Mouse (Mus musculus) midbrain, embryonic 12.5 days (tissue): ENCODE data around the gene Phrf1. TPM values are rescaled to one million over a fixed set of nuclear protein-coding genes. Genes with fewer than 3 reads are reported as not detected.

ENCODE experiments used
- ATAC-seq: fragments of 200-750 bp; cut with Nextera tagmentation; 2 replicates; pipeline ENCODE4 v1.8.0; 2017; ENCODE audit warnings: low read depth, moderate TSS enrichment, moderate library complexity; ENCODE audit not compliant: low FRiP score
- H3K27ac ChIP-seq: fragments of 300-500 bp; sonication (generic); replicated peaks from 2 replicates; pipeline ENCODE4 v1.5.1; 2016; ENCODE audit warnings: mild to moderate bottlenecking
- H3K27me3 ChIP-seq: fragments of 300-500 bp; sonication (generic); 2 replicates; pipeline ENCODE4 v1.6.1; 2016; ENCODE audit warnings: mild to moderate bottlenecking
- H3K36me3 ChIP-seq: fragments of 300-500 bp; sonication (generic); 2 replicates; pipeline ENCODE4 v1.6.1; 2016
- H3K4me1 ChIP-seq: fragments of 300-500 bp; sonication (generic); 2 replicates; pipeline ENCODE4 v1.6.1; 2016
- H3K4me2 ChIP-seq: fragments of 300-500 bp; sonication (generic); replicated peaks from 2 replicates; pipeline ENCODE4 v1.6.1; 2016; ENCODE audit warnings: mild to moderate bottlenecking, moderate library complexity
- H3K4me3 ChIP-seq: fragments of 300-500 bp; sonication (generic); 2 replicates; pipeline ENCODE4 v1.5.1; 2016; ENCODE audit warnings: mild to moderate bottlenecking
- H3K9ac ChIP-seq: fragments of 300-500 bp; sonication (generic); replicated peaks from 2 replicates; pipeline ENCODE4 v1.6.1; 2016; ENCODE audit warnings: mild to moderate bottlenecking, moderate library complexity
- H3K9me3 ChIP-seq: fragments of 300-500 bp; sonication (generic); 2 replicates; pipeline ENCODE4 v1.6.1; 2016; ENCODE audit warnings: mild to moderate bottlenecking
- WGBS: fragments of 180-500 bp; shearing (Covaris S2); methylation state at CpG from one replicate; pipeline ENCODE4 v1.1.7; 2016; 5-methylcytosine and 5-hydroxymethylcytosine counted together
- polyA plus RNA-seq: library from polyadenylated mRNA; unstranded; fragments of >200 nt; fragmentation: Nextera tagmentation; extraction: Ambion mirVana; gene quantifications from 2 replicates; pipeline ENCODE4 v1.2.1, GENCODE M21; 2016

The Phrf1 gene
- polyA plus RNA-seq, 1 experiment from 2014 or later = 107 TPM

DNA sequence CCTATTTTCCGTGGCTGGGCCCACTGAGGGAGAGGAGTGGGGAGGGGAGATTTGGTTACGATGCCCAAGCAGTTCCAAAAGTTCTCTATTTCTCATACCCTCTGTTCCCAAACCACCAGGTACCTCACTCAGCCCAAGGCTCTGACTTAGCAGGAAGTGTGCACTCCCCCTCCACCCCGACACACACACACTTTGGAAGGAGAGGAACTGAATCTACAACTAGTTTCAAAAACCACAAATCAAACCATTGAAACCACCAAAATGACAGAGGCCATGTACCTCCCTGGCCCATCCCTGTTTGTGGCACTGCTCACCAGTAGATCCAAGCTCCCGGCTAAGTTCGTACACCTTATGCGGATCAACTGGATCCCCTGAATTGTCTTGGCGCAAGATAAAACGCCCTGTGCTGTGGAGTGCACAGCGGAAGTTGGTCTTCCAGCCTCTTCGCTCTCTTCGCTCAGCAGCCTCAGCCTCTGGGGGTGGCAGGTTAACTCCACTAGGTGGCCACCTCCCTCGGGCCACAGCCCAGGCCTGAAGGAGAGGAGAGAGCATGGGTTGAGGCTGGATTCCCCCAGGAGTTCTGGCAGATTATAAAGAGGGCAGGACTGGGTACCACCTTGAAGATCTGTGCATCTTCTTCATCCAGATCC is 36.3 kb downstream of the Phrf1 start:
- peak; percentile 29; the same call in 1 of the 2 replicates for ATAC-seq
- Histone ChIP-seq H3K27ac (no peak overlapping the region), H3K4me2 (no peak overlapping the region), H3K4me1 (peaks cover 9% of the 10 kb centered on the region; the same call in 1 of the 2 replicates), H3K27me3 (0 out of 2 replicates have a peak, but pooled peaks cover 3% of the 10 kb centered on the region), H3K36me3 (peaks cover 48% of the 10 kb centered on the region), H3K9ac (no peak overlapping the region), H3K9me3 (no peaks in the 10 kb centered on the region), H3K4me3 (no peak overlapping the region)
- 37% methylated on average over 12 of the region's 12 CpGs for WGBS

DNA sequence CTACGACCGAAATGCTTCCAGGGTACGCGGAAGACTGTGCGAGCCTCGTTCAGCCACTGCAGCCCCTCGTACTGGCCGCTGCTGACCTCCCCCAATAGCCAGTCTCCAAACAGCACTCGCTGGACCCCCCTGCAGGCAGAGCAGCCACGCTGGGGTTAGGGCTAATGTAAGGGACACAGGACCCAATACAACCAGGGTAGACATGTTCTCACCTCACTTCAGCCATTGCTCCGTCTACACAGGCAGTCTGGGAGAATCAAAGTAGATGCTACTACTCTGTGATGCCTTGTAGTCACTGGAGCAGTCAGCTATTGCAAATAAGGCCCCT is 36.8 kb downstream of the Phrf1 start:
- no peak for ATAC-seq
- Histone ChIP-seq H3K27me3 (0 out of 2 replicates have a peak, but pooled peaks cover 3% of the 10 kb centered on the region), H3K4me3 (no peak overlapping the region), H3K4me1 (peaks cover 9% of the 10 kb centered on the region; the same call in 1 of the 2 replicates), H3K4me2 (no peak overlapping the region; the same call in 1 of the 2 replicates), H3K27ac (no peak overlapping the region), H3K36me3 (peaks cover 43% of the 10 kb centered on the region), H3K9me3 (no peaks in the 10 kb centered on the region), H3K9ac (no peak overlapping the region)
- 40% methylated on average over 11 of the region's 11 CpGs for WGBS

DNA sequence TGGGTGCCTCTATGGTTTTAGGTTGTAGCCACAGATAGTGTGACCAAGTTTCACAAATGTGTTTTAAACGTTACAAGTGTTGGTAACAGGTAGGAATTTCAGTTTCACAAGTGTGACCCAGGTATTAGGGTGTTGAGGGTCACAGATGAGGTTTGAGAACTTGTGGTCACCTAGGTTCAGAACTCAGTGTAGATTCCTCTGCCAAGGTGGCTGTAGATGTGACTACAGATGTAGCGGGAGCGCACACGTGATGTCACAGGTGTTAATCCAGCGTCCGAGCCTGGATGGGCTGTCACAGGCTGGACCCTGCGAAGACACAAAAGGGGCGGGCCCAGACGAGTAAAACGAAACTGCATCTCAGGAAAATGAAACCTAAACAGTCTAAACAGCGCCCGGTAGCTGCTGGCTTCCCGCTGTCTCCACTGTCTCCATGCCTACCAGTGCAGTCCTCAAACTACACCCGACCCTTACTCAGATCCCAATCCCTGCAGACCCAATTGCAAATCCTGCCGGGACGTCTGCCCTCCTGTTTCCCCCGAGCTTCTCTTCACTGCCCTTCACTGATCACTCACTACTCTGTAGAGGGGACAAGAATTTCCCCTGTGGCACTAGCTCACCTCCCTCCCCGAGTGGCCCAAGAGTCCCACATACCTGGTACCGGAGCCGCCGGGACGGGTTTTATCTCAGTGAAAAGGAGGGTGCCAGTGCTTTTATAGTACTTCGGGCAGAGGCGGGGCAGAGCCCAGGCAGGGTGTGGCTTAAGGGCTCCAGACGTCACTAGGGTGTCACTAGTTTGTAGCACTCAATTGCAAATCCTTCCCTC is 37.4 kb downstream of the Phrf1 start, which contains the start of gene Irf7:
Gene Irf7 (minus strand): TSS at position 743 of the 823 bp plus-strand sequence.
- Histone ChIP-seq H3K36me3 (peaks cover 37% of the 10 kb centered on the region), H3K9me3 (no peaks in the 10 kb centered on the region), H3K4me1 (peaks cover 9% of the 10 kb centered on the region; the same call in 1 of the 2 replicates), H3K4me2 (peak within 1 kb of the TSS; percentile 51), H3K4me3 (peak within 1 kb of the TSS; percentile 27), H3K27me3 (0 out of 2 replicates have a peak, but pooled peaks cover 3% of the 10 kb centered on the region), H3K27ac (no peak within 1 kb of the TSS), H3K9ac (peak within 1 kb of the TSS; percentile 43; the same call in 1 of the 2 replicates)
- 13% methylated on average over 25 of the region's 25 CpGs for WGBS
- 0 out of 2 replicates have a peak, but pooled peaks have one; percentile 38 for ATAC-seq

DNA sequence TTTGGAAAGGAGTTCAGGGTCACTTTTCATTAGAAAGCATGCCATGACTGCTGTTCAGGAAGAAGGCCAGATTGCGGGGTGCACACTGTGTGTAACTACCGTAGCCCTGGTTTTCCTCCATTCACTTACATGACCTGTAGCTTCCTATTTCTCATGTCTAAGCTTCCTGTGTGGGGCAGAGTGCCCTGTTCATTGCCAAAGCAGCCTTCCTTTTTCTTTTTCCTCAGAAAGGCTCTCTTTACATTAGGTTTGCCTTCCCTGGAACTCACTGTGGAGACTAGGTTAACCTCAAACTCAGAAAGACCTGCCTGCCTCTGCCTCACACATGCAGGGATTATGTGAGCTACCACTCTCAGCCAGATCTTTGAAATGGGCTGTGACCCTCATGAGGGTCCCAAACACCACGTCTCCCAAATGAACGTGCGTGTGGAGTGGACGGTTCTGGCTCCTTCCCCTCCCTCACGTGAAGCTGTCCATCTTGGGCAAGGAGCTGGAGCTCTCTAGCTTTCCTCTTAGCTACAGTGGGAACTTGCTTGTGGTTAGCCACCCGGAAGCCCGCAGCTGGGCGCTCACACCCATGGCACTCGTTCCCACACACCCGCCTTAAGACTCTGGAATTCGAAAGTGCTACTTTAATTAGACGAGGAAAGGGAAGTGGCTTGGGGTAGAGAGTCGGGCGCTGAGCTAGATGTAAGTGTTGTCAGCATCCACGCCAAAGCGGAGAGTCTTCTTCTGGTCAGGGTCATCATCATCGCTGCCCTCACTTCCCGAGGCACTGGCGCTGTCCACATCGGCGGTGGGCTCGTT is 40.1 kb downstream of the Phrf1 start:
- Histone ChIP-seq H3K9me3 (no peaks in the 10 kb centered on the region), H3K4me2 (no peak overlapping the region), H3K4me3 (no peak overlapping the region), H3K36me3 (peaks cover 10% of the 10 kb centered on the region), H3K9ac (no peak overlapping the region), H3K4me1 (peaks cover 9% of the 10 kb centered on the region; the same call in 1 of the 2 replicates), H3K27ac (no peak overlapping the region), H3K27me3 (0 out of 2 replicates have a peak, but pooled peaks cover 3% of the 10 kb centered on the region)
- ATAC-seq = no peak
- WGBS = 84% methylated on average over 24 of the region's 24 CpGs

DNA sequence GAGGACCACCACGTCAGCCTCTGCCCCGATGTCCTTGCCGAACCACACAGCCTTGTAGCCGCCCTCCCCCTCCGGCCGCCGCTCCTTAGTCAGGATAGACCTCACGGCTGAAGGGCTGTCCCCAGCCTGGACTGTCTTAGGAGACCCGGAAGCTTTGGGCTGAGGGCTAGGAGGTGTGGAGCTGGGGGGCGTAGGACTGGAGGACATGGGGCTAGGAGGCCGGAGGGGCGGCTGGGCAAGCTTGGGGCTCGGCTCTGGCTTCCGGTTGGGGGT is 40.6 kb downstream of the Phrf1 start:
- Histone ChIP-seq H3K9me3 (no peaks in the 10 kb centered on the region), H3K9ac (no peak overlapping the region), H3K27ac (no peak overlapping the region), H3K4me1 (peaks cover 9% of the 10 kb centered on the region; the same call in 1 of the 2 replicates), H3K4me3 (no peak overlapping the region), H3K27me3 (0 out of 2 replicates have a peak, but pooled peaks cover 3% of the 10 kb centered on the region), H3K4me2 (no peak overlapping the region), H3K36me3 (peaks cover 5% of the 10 kb centered on the region)
- no peak for ATAC-seq
- 86% methylated on average over 14 of the region's 14 CpGs for WGBS

DNA sequence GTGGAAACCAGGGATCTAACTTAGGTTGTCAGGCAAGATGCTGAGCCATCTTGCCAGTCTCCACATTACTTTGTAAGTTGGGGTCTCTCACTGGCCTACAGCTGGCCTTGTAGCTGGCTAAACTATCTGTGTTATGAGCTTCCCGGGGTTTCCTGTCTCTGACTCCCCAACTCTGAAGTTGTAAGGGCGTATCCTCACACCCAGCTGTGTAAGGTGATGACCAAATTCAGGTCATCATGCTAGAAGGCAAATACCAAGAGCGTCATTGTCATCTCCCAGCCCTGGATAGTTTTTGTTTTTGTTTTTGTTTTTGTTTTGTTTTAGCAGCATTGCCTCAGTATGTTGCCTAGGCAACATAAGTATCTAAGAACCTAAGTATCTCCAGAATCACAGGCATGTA is 42.0 kb downstream of the Phrf1 start:
- Histone ChIP-seq H3K9me3 (no peaks in the 10 kb centered on the region), H3K27ac (no peak overlapping the region), H3K9ac (no peak overlapping the region), H3K36me3 (no peaks in the 10 kb centered on the region), H3K4me1 (peaks cover 5% of the 10 kb centered on the region; the same call in 1 of the 2 replicates), H3K4me2 (no peak overlapping the region), H3K27me3 (no peaks in the 10 kb centered on the region), H3K4me3 (no peak overlapping the region)
- 89% methylated on average over 3 of the region's 3 CpGs for WGBS
- ATAC-seq = no peak

DNA sequence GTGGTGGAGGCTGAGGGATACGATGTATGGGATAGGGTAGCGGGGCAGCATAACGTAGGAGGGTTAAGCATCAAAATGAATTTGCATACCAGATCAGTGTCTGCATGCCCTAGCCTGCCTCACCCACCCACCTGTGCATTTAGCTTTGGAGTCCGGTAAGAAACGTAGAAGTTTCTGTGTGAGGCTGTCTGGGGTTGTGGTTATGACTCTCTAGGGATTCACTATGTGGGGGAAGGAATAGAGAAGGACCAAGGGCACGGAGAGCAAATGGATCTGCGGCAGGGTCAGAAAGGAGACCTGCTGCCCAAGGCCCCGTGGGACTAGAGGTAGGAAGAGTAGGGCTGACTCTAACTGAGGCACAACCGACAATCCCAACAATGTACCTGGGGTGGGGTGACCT is 46.8 kb downstream of the Phrf1 start:
- Histone ChIP-seq H3K4me1 (peaks cover 12% of the 10 kb centered on the region), H3K36me3 (no peaks in the 10 kb centered on the region), H3K4me2 (no peak overlapping the region), H3K9ac (no peak overlapping the region), H3K27me3 (peaks cover 27% of the 10 kb centered on the region), H3K27ac (no peak overlapping the region), H3K9me3 (no peaks in the 10 kb centered on the region), H3K4me3 (no peak overlapping the region)
- WGBS = 82% methylated on average over 9 of the region's 9 CpGs
- no peak for ATAC-seq

DNA sequence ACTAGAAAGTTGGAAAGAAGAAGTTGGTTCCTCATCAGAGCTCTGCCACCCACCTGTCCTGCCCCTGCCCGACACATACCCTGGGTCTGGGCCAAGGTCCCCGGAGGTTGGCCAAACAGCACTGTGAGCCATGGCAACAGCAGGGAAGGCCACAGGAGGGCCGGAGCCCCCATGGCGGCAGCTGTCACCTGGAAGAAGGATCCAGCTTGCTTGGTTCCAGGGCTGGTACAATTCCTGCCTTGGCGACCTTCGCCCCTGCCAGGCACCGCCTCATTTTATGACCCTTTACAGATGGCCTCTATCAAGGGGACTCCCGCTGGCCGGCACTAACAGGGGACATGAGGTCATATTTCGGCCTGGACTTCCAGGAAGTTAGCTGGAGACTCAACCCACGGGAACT is 48.0 kb downstream of the Phrf1 start, which contains the start of gene Cdhr5:
Gene Cdhr5 (minus strand): TSS at position 241 of the 400 bp plus-strand sequence.
- Histone ChIP-seq H3K27me3 (peaks cover 34% of the 10 kb centered on the region), H3K9me3 (no peaks in the 10 kb centered on the region), H3K4me2 (no peak within 1 kb of the TSS), H3K4me3 (no peak within 1 kb of the TSS), H3K9ac (no peak within 1 kb of the TSS), H3K27ac (no peak within 1 kb of the TSS), H3K4me1 (peaks cover 16% of the 10 kb centered on the region), H3K36me3 (no peaks in the 10 kb centered on the region)
- no peak for ATAC-seq
- 85% methylated on average over 11 of the region's 11 CpGs for WGBS

DNA sequence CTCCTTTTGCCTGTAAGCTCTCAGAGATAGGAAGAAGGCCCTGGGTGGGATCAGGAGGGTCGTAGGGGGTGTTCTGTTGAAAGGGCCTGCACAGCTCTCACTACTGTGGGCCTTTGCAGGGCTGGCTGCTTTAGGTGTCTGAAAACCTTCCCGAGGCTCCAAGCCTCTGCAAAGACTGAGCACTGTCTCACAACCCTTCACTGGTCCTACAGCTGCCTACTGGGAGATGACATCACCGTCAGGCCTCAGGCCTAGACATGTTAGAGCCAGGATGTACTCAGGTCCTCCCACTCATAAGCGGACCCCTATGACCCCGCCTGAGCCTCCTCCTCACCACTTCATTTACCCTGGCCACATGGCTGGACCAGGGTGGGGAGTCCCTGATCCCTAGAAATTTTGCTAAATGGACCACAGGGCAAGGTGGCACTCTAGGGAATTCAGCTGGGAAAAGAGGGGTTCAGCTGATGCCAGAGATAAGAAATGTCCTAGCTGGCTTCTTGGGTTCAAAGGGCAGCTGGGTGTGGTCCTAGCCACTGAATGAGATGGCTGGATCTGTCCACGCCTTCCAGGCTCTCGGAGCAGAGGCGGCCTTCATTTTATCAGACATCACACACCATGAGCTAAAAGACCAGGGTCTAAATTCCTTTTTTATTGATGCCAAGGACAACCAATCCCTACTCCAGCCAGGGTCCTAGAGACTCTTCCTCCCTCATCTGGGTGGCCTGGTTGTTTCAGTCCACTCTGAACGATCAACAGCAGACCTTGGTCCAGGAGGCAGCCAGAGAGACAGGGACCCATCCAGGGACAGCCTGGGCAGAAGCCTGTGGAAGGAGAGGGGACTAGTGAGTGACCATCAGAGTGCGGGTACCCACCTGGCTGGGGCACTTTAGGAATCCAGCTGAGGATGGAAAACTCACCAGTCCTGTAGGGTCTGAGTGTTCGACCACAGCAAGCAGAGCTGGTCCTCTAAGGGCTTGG is 49.4 kb downstream of the Phrf1 start:
- 84% methylated on average over 11 of the region's 11 CpGs for WGBS
- Histone ChIP-seq H3K27me3 (peaks cover 34% of the 10 kb centered on the region), H3K36me3 (no peaks in the 10 kb centered on the region), H3K9me3 (no peaks in the 10 kb centered on the region), H3K9ac (no peak overlapping the region), H3K4me2 (peak overlapping the region; percentile 88), H3K27ac (no peak overlapping the region), H3K4me3 (no peak overlapping the region), H3K4me1 (peaks cover 17% of the 10 kb centered on the region)
- ATAC-seq = no peak

DNA sequence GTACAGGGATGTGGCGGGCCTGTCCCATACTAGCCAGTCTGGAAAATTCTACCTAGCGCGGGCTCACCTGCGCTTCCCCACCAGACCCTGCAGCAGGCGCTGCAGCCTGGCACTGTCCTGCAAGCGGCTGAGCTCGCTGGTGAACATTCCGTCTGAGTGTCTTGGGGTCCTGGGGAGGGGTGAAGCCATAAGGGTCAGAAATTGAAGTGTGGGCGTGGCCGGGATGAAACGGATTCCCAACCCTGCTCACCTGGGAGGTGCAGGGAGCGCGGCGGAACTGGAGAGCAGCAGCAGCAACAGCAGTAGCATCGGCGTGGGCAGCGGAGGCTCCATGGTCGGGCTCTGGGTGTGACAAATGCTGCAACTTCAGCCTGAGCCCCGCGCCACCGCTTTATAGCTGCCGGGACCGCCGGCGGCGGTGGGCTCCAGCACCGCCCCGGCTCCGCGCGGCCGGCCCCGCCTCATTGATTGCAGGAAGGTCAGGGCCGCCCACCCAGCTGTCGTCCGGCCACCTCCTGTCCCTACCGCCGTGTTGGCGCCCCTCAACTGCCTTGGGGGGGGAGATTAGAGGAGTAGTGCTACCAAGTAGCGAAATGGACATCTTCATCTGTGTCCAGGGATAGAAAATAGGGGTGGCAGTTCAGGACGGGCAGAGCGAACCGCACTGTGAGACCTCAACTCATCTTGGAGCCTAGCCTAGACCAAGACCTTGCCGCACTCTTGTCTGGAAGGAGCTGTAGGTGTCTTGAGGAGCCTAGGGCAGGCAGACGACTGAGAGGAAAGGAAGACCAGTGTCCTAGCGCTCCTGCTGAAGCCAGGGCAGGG is 50.4 kb downstream of the Phrf1 start, which contains the start of gene Sct:
Gene Sct (minus strand): TSS at position 368 of the 825 bp plus-strand sequence.
- WGBS = 1% methylated on average over 45 of the region's 46 CpGs
- ATAC-seq = peak; percentile 74
- H3K4me3 ChIP-seq = peak within 1 kb of the TSS; percentile 44
- no peaks in the 10 kb centered on the region for H3K9me3 ChIP-seq
- H3K9ac ChIP-seq = peak within 1 kb of the TSS; percentile 51
- no peaks in the 10 kb centered on the region for H3K36me3 ChIP-seq
- no peak within 1 kb of the TSS for H3K27ac ChIP-seq
- peak within 1 kb of the TSS; percentile 88 for H3K4me2 ChIP-seq
- peaks cover 17% of the 10 kb centered on the region for H3K4me1 ChIP-seq
- peaks cover 34% of the 10 kb centered on the region for H3K27me3 ChIP-seq
